Mouse (Mus musculus) regulatory T cell (primary cell): ENCODE data around the gene Gucy2d.

Experiments
- in situ Hi-C: fragments of 300-600 bp; cut with MboI, MseI; formaldehyde crosslinking; loops from one replicate; pipeline ENCODE4 v1.15.1; 2025; ENCODE audit warnings: high pct_unique_total_duplicates

Gucy2d gene

GRCm38 (mm10) chr7:98446873-98447272 is 6.7 kb downstream of the Gucy2d start:
- in situ Hi-C loops = no loop called here

GRCm38 (mm10) chr7:98447585-98448308 is 7.5 kb downstream of the Gucy2d start:
- in situ Hi-C loops = no loop called here

DNA sequence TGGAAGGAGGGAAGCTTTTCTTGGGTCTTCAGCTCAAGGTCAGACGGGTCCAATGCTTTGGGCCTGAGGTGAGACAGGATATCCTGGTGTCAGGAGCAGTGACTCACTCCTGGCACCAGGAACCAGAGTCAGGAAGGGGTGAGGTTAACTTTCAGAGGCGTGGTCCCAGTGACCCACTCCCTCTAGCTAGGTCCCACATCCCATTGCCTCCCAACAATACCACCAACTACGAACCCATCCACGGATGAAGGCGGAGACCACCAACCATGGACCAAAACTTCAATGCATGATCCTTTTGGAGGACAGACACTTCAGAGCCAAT is 8.1 kb downstream of the Gucy2d start:
- in situ Hi-C loops = no loop called here

- in situ Hi-C loops = no loop called here
Observed at GRCm38 (mm10) chr7:98449696-98450095, 9.5 kb downstream of the Gucy2d start.

DNA sequence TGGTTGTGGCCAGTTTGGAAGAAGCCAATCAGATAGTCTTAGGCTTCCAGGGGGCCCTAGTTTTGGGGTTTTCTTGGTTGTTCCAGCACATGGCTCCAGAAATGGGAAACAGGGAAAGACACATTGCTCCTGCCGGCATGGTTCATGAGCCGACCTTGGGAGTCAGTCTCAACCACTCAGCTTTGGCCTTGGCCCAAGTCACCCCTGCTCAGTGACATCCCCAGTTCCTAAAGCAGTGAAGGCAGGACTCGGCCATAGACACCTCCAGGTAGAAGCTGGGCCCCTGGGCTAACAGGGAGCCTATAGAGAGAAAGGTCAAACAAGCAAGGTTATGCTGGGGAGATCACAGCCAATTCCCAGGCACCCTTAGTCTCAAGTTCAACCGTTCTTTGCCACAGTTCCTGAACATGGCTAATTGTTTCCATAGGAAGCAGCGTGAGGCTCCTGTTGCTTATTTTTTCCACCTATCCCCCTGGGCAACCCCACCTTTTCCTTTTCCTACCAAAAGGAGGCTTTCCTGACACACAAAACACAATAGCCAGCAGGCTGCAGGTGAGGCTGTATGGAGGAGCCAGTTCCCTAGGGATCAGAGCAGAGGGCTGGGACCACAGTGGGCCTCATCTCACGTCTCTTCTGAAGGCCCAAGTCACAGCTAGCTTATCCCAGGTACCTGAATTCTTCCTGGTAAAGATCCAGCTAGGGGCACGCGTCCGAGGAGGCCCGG is 14.3 kb downstream of the Gucy2d start:
- in situ Hi-C loops = no loop called here

DNA sequence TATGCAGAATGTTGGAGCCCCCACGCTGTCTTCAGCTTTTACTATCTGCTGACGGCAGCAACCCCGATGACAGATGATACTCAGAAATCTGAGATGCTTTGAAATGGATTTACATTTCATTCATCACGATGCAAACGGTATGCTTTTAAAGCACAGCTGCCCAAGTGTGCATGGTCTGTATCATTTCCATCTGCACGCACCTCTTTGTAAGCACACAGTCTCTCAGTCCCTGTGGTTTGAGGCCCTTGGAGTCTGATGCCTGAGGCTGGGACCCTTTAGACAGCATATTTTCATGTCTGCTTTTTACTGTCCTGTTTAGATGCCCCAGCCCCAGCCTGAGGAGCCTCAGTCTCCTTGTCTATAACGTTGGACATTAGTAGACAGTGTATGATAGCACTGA is 20.1 kb downstream of the Gucy2d start:
- in situ Hi-C loops = no loop called here

DNA sequence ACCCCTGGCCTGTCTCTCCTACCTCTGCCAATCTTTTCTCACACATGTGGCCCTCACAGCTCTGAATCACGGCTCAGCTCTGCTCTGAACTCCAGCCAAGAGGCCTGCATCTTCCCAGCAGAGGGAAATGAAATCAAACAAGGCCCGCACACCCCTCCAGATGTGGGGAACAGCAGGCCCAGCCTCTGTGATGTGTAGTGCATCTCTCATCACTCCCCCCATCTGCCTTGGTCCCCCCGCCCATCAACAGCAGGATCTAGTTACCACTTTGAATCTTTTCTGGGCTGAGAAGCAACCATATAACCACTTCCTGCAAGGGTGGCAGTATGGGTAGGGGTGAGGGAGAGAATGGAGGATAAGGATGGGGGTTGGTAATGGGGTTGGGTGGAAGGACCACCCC is 28.9 kb downstream of the Gucy2d start:
- in situ Hi-C loops = no loop called here

DNA sequence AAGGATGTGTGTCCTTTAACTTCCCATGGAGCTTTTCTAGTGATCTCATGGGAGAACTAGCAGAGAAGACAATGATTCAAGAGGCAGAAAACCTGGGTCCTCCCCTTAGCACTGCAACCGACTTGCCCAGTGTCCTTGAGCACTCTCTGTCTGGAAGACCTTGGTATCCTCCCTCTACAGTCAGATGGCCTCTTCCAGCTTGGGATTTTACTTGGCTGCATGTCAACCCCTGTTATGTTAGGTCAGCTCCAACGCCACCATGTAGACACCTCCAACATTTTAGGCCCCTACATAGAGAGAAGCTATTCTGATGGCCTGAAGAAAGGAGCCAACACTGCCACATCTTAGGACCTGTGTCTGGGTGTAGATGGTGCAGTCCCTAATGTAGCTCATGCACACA is 32.3 kb downstream of the Gucy2d start:
- in situ Hi-C loops = no loop called here

- in situ Hi-C loops = no loop called here
Observed at GRCm38 (mm10) chr7:98474558-98474957, 34.3 kb downstream of the Gucy2d start.

- in situ Hi-C loops = no loop called here
Observed at GRCm38 (mm10) chr7:98477153-98477552, 36.9 kb downstream of the Gucy2d start.

- in situ Hi-C loops = loop anchor here (10.0 kb wide), 1 partner anchor 214 kb away; no protein-coding TSS in a partner anchor
Observed at GRCm38 (mm10) chr7:98480481-98480880, 40.3 kb downstream of the Gucy2d start.

- in situ Hi-C loops = loop anchor here (10.0 kb wide), 1 partner anchor 214 kb away; no protein-coding TSS in a partner anchor
Observed at GRCm38 (mm10) chr7:98481066-98481734, 41.0 kb downstream of the Gucy2d start.

DNA sequence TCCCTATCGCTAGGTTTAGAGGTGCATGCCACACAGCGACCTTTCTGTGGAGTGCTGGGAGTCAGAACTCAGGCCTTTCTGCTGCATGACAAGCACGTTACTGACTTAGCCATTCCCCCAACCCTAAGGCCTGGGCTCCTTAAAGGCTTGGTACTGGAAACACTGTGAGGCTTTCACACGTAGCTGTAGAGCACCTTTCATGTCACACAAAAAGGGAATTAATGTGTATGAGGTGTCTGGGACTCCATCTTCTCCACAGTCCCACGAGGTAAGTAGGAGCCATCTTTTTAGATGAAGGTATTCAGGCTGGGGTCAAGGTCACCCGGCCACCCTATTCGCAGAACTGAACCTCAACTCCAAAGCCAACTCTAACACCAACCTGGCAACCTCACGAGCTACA is 41.6 kb downstream of the Gucy2d start:
- in situ Hi-C loops = loop anchor here (10.0 kb wide), 1 partner anchor 213 kb away; no protein-coding TSS in a partner anchor

- in situ Hi-C loops = loop anchor here (10.0 kb wide), 1 partner anchor 212 kb away; no protein-coding TSS in a partner anchor
Observed at GRCm38 (mm10) chr7:98482551-98483267, 42.5 kb downstream of the Gucy2d start.

- in situ Hi-C loops = loop anchor here (10.0 kb wide), 1 partner anchor 212 kb away; no protein-coding TSS in a partner anchor
Observed at GRCm38 (mm10) chr7:98483268-98483607, 43.0 kb downstream of the Gucy2d start.

- in situ Hi-C loops = loop anchor here (5.0 to 10.0 kb wide), 2 partner anchors 97 to 210 kb away; no protein-coding TSS in a partner anchor
Observed at GRCm38 (mm10) chr7:98484878-98485277, 44.7 kb downstream of the Gucy2d start.

- in situ Hi-C loops = loop anchor here (5.0 to 10.0 kb wide), 2 partner anchors 97 to 209 kb away; no protein-coding TSS in a partner anchor
Observed at GRCm38 (mm10) chr7:98485508-98485907, 45.3 kb downstream of the Gucy2d start.

GRCm38 (mm10) chr7:98486471-98486917 is 46.3 kb downstream of the Gucy2d start:
- in situ Hi-C loops = loop anchor here (5.0 to 10.0 kb wide), 2 partner anchors 96 to 208 kb away; no protein-coding TSS in a partner anchor

DNA sequence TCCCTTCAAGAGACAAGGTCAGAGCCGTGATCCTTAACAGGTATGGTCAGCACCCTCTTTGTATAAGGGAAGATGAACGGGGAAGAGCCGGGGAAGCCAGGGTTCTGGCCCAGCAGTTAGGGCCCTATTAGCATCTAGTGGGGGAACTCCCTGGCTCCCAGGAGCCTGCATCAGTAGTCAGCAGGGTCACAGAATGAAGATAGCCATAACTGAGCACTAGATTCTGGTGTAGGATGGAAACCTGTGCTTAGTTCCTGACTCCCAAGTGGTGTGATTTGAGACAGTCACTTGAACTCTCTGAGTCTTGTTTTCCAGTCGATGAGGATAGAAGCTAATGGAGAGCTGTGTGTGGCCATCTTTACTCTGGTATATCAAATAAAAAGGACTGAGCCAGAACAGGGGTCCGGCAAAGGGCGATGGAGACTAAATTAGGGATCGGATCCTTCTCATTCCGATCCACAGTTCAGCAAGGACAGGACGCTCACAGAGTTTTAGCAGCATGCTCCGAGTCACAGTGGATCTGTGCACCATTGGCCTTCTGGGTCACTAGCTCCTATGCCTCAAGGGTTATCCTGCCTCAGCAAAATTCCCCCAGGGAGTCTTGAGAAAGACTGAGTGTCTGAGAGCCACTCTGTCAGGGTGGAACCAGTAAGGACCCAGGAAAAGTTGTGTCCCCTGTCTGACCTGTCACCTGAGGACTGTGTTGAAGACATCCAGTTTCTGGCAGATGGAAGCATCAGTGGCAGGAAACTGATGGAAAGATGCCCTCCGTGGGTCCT is 47.2 kb downstream of the Gucy2d start:
- in situ Hi-C loops = loop anchor here (5.0 to 10.0 kb wide), 2 partner anchors 95 to 207 kb away; no protein-coding TSS in a partner anchor

DNA sequence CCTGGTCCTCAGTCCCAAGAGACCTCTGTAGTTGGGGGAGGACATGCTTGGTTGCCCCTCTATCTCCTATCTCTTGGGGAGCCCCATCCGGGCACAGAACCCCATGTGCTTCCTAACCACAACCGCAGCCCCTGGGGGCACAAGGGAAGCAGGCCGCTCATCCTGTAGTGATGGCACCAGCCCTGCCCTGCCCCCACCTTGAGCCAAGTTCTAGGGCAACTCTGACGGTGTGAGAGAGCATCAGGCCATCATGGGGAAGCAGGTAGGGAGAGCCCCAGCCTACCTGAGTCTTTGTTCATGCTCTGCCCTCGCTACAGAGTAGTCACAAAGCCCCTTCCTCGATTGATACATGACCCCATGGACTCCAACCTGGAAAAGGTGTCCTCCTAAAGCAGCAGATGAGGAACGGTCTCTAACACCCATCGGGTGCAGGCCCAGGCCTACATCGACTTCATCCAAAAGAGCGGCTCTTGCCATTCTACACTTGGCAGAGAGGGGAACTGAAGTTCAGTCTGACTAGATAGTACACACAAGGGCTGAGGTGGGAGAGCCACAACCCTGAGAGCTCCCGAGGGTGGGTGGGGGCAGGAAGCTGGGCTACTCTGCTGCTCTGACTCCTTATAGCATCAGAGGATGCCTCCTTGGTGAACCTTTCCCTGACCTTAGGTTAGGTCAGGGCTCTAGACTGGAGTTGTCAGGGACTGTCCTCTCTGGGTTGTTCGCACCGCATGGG is 48.3 kb downstream of the Gucy2d start:
- in situ Hi-C loops = loop anchor here (5.0 to 10.0 kb wide), 2 partner anchors 94 to 206 kb away; no protein-coding TSS in a partner anchor
